Comparison of ENCODE assay signal across 12 mouse cellular contexts in the genomic region with DNA sequence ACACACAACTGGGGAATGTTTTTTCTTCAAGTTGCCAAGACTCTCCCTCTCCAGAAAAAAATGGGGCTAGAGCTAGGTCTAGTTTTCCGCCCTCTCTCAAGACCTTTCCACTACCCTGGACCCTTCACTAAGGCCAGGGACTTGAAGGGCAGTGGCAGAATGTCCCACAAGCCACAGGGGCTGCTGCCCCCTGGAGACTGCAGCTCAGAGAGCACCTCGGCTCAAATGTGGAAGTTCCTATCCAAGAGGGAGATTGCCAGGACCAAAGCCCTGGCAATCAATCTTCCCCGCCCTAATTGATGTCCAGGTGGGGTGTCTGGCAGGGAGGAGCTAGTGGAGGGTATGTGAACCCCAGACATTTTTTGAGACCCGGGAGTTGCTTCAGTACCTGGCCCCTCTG. TPM values are rescaled to one million over a fixed set of nuclear protein-coding genes. Genes with fewer than 3 reads are reported as not detected.
DNase-seq lines count a peak whose midpoint lies in the region; ATAC-seq and TF ChIP-seq lines count a peak whose summit lies in the region.
"Had no signal": no experiment of that assay in that cellular context is flagged by ENCODE, and none has a peak within 500 bp of the region (broad histone marks: within the 10 kb centered on the region; RNA-seq: fewer than 3 reads in every experiment).

No protein-coding gene starts in this region.

- H3K27ac ChIP-seq in forebrain, embryonic 13.5 days = no peak overlapping the region
- no peak overlapping the region for H3K27ac ChIP-seq in forebrain, embryonic 12.5 days
- H3K27ac ChIP-seq in lung, embryonic 14.5 days (ENCODE audit: low read depth) = no peak overlapping the region
- peak overlapping the region; percentile 82; the same call in 1 of the 2 replicates for H3K27ac ChIP-seq in hindbrain, embryonic 16.5 days (ENCODE audit: low read depth, low read length)
- H3K27ac ChIP-seq: liver, embryonic 15.5 days had no signal

- peaks cover 51% of the 10 kb centered on the region for H3K27me3 ChIP-seq in forebrain, embryonic 13.5 days
- H3K27me3 ChIP-seq in forebrain, embryonic 12.5 days = peaks cover 82% of the 10 kb centered on the region
- peaks cover 83% of the 10 kb centered on the region for H3K27me3 ChIP-seq in lung, embryonic 14.5 days (ENCODE audit: insufficient read depth, low read length)
- H3K27me3 ChIP-seq in hindbrain, embryonic 16.5 days (replicated peaks; ENCODE audit: control insufficient read depth, insufficient read depth, low read length) = peaks cover 16% of the 10 kb centered on the region

- peaks cover 65% of the 10 kb centered on the region for H3K4me1 ChIP-seq in forebrain, embryonic 13.5 days
- peaks cover 73% of the 10 kb centered on the region for H3K4me1 ChIP-seq in forebrain, embryonic 12.5 days
- peaks cover 3% of the 10 kb centered on the region; the same call in 1 of the 2 replicates for H3K4me1 ChIP-seq in lung, embryonic 14.5 days (ENCODE audit: insufficient read depth)
- peaks cover 53% of the 10 kb centered on the region for H3K4me1 ChIP-seq in hindbrain, embryonic 16.5 days (ENCODE audit: control insufficient read depth, insufficient read depth, low read depth, low read length)

- H3K9me3 ChIP-seq in forebrain, embryonic 13.5 days (replicated peaks) = no peaks in the 10 kb centered on the region
- H3K9me3 ChIP-seq in forebrain, embryonic 12.5 days = no peaks in the 10 kb centered on the region
- no peaks in the 10 kb centered on the region for H3K9me3 ChIP-seq in lung, embryonic 14.5 days (ENCODE audit: low read depth, low read length)
- H3K9me3 ChIP-seq in hindbrain, embryonic 16.5 days (ENCODE audit: control insufficient read depth, low read length) = no peaks in the 10 kb centered on the region
- H3K9me3 ChIP-seq: heart, embryonic 12.5 days; liver, embryonic 15.5 days had no signal

- 45% methylated on average over 4 of the region's 4 CpGs for WGBS in forebrain, embryonic 13.5 days
- 37% methylated on average over 4 of the region's 4 CpGs for WGBS in forebrain, embryonic 12.5 days
- 23% methylated on average over 4 of the region's 4 CpGs for WGBS in lung, embryonic 14.5 days
- WGBS in hindbrain, embryonic 16.5 days = 41% methylated on average over 4 of the region's 4 CpGs

- peak overlapping the region; percentile 53; the same call in 1 of the 2 replicates for H3K4me3 ChIP-seq in forebrain, embryonic 13.5 days
- no peak overlapping the region; the same call in 1 of the 2 replicates for H3K4me3 ChIP-seq in forebrain, embryonic 12.5 days (replicated peaks)
- no peak overlapping the region for H3K4me3 ChIP-seq in lung, embryonic 14.5 days (ENCODE audit: low read depth, low read length)
- peak overlapping the region; percentile 56 for H3K4me3 ChIP-seq in hindbrain, embryonic 16.5 days (ENCODE audit: low read length)

- peak; percentile 44 for TF ChIP-seq CTCF in lung, embryonic 14.5 days (IDR thresholded peaks at IDR 0.05; ENCODE audit: low read depth)

- H3K36me3 ChIP-seq in forebrain, embryonic 13.5 days (ENCODE audit: poor library complexity, severe bottlenecking) = no peaks in the 10 kb centered on the region
- no peaks in the 10 kb centered on the region for H3K36me3 ChIP-seq in forebrain, embryonic 12.5 days (replicated peaks)
- no peaks in the 10 kb centered on the region for H3K36me3 ChIP-seq in lung, embryonic 14.5 days (ENCODE audit: insufficient read depth)
- no peaks in the 10 kb centered on the region for H3K36me3 ChIP-seq in hindbrain, embryonic 16.5 days (ENCODE audit: control insufficient read depth, insufficient read depth, low read length)
- H3K36me3 ChIP-seq: heart, embryonic 12.5 days; liver, embryonic 15.5 days had no signal

- ATAC-seq in forebrain, embryonic 13.5 days = no peak
- ATAC-seq in forebrain, embryonic 12.5 days (ENCODE audit: low FRiP score) = no peak
- ATAC-seq in lung, embryonic 14.5 days (ENCODE audit: insufficient read depth) = no peak
- no peak for ATAC-seq in hindbrain, embryonic 16.5 days

- H3K4me2 ChIP-seq in forebrain, embryonic 13.5 days = peak overlapping the region; percentile 85
- H3K4me2 ChIP-seq in forebrain, embryonic 12.5 days = no peak overlapping the region; the same call in 1 of the 2 replicates
- H3K4me2 ChIP-seq in lung, embryonic 14.5 days = no peak overlapping the region
- peak overlapping the region; percentile 83 for H3K4me2 ChIP-seq in hindbrain, embryonic 16.5 days (ENCODE audit: low read length)

- intact Hi-C loops in heart, postnatal 36 days (cut with DNase I) = no loop called here

- H3K9ac ChIP-seq in forebrain, embryonic 13.5 days = peak overlapping the region; percentile 72; the same call in 1 of the 2 replicates
- H3K9ac ChIP-seq in forebrain, embryonic 12.5 days = no peak overlapping the region
- H3K9ac ChIP-seq in lung, embryonic 14.5 days = no peak overlapping the region
- no peak overlapping the region; the same call in 1 of the 2 replicates for H3K9ac ChIP-seq in hindbrain, embryonic 16.5 days (ENCODE audit: low read depth, low read length)
- H3K9ac ChIP-seq: liver, embryonic 15.5 days had no signal

- peak; percentile 40 for DNase-seq in lung, embryonic 14.5 days
- DNase-seq in lung, postnatal 10 days = no peak
- peak; percentile 50 for DNase-seq in retina, embryonic 14.5 days (ENCODE audit: low spot score)
- DNase-seq in adipocyte (ENCODE audit: low spot score) = no peak
- DNase-seq in heart, postnatal 36 days = no peak
- DNase-seq: kidney, adult 9 months had no signal

RNA-seq across cellular contexts. Expression of gene Btbd17, which starts 4.9 kb away (rescaled TPM):
- 25.8 and 27.1 TPM in 2 replicates for polyA plus RNA-seq in forebrain, embryonic 13.5 days (2015; fragmentation: Nextera tagmentation; extraction: Ambion mirVana)
- 41.6 and 44.8 TPM in 2 replicates for polyA plus RNA-seq in forebrain, embryonic 12.5 days (2016; fragmentation: Nextera tagmentation; extraction: Ambion mirVana)
- polyA plus RNA-seq in lung, embryonic 14.5 days (2014; fragmentation: Nextera tagmentation; extraction: Ambion mirVana) = 0.65 and 1.3 TPM in 2 replicates
- polyA plus RNA-seq in hindbrain, embryonic 16.5 days (2015; fragmentation: Nextera tagmentation; extraction: Ambion mirVana) = 22.4 and 24.2 TPM in 2 replicates
- total RNA-seq in heart, postnatal 36 days (2021) = not detected
- polyA plus RNA-seq: liver, embryonic 15.5 days had no signal

RNA-seq across cellular contexts. Expression of gene Gpr142, which starts 7.9 kb away (rescaled TPM):
- polyA plus RNA-seq in forebrain, embryonic 13.5 days (2015; fragmentation: Nextera tagmentation; extraction: Ambion mirVana) = not detected in 2 replicates
- polyA plus RNA-seq in forebrain, embryonic 12.5 days (2016; fragmentation: Nextera tagmentation; extraction: Ambion mirVana) = not detected in 2 replicates
- 0.28 TPM in 1 of 2 replicates, not detected in the other for polyA plus RNA-seq in lung, embryonic 14.5 days (2014; fragmentation: Nextera tagmentation; extraction: Ambion mirVana)
- not detected in 2 replicates for polyA plus RNA-seq in hindbrain, embryonic 16.5 days (2015; fragmentation: Nextera tagmentation; extraction: Ambion mirVana)
- total RNA-seq in heart, postnatal 36 days (2021) = not detected
- total RNA-seq: layer of hippocampus, postnatal 36 days had no signal
- polyA plus RNA-seq: heart, embryonic 12.5 days; liver, embryonic 15.5 days had no signal

RNA-seq across cellular contexts. Expression of gene Kif19a, which starts 25.7 kb away (rescaled TPM):
- polyA plus RNA-seq in forebrain, embryonic 13.5 days (2015; fragmentation: Nextera tagmentation; extraction: Ambion mirVana) = 0.36 and 1.3 TPM in 2 replicates
- 0.80 and 1.4 TPM in 2 replicates for polyA plus RNA-seq in forebrain, embryonic 12.5 days (2016; fragmentation: Nextera tagmentation; extraction: Ambion mirVana)
- 0.29 TPM in 1 of 2 replicates, not detected in the other for polyA plus RNA-seq in lung, embryonic 14.5 days (2014; fragmentation: Nextera tagmentation; extraction: Ambion mirVana)
- 0.55 and 0.69 TPM in 2 replicates for polyA plus RNA-seq in hindbrain, embryonic 16.5 days (2015; fragmentation: Nextera tagmentation; extraction: Ambion mirVana)
- total RNA-seq in heart, postnatal 36 days (2021) = under 1 TPM in 1 of 2 experiments, not detected in 1; 0.35 TPM

Comparison
In these comparisons a context has a peak if more than half of its experiments do, and no peak if none do; other contexts are left out.
1. H3K4me2 ChIP-seq: peak in forebrain, embryonic 13.5 days (single experiment) and hindbrain, embryonic 16.5 days (single experiment); none in forebrain, embryonic 12.5 days (single experiment) and lung, embryonic 14.5 days (single experiment).
2. H3K4me3 ChIP-seq: peak in forebrain, embryonic 13.5 days (single experiment) and hindbrain, embryonic 16.5 days (single experiment); none in forebrain, embryonic 12.5 days (single experiment) and lung, embryonic 14.5 days (single experiment).
3. DNase-seq: peak in lung, embryonic 14.5 days (single experiment) and retina, embryonic 14.5 days (single experiment); none in lung, postnatal 10 days (single experiment), adipocyte (single experiment) and heart, postnatal 36 days (0 of 2).
4. RNA of gene Btbd17, which starts 4.9 kb away (polyA plus RNA-seq): 41.6 to 44.8 TPM in forebrain, embryonic 12.5 days, 25.8 to 27.1 TPM in forebrain, embryonic 13.5 days and 22.4 to 24.2 TPM in hindbrain, embryonic 16.5 days; 0.65 to 1.3 TPM in lung, embryonic 14.5 days; every median in the first group is over 10 times any median in the second.